Mouse (Mus musculus): ENCODE results near the gene Scgb1c1.

The Scgb1c1 gene

DNA sequence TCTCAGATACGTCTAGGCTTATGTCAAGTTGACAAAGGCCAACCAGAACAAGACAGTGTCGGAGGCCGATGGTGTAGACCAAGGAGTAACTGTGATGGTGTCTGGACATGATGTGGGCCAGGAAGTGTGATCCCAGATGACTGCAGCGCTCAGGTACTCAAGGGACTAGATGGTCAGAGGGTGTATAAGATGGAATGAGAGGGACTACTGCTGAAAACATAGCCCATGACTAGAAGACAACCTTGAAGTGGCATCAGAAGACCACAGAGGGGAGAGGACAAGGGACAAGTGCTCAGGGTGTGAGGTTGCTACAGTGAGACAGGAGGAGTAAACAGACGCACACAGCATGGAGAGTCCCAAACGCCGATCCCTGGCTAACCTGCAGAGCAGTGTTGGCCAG lies 1.5 kb upstream of the Scgb1c1 start:
- no peak for DNase-seq (ENCODE audit: low read depth, low spot score)

DNA sequence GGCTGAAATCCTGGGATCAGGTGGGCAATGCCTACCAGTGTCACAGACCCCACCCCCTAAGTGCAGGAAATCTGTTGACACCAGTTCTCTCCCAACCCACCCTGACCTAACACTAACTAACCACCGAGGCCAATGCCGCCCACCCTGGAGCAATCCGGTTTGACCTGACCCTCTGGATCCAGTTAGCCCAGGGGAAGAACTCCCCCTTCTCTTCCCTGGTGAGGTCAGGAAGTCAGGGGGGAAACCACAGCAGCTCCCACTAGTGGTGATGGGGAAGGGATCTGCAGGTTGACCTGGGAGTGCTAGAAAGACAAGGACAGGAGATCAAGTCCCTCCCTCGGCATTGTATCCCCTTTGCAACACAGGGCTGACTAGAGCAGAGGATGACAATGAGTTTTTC lies 336 bp downstream of the Scgb1c1 start:
- no peak for DNase-seq (ENCODE audit: low read depth, low spot score)

DNA sequence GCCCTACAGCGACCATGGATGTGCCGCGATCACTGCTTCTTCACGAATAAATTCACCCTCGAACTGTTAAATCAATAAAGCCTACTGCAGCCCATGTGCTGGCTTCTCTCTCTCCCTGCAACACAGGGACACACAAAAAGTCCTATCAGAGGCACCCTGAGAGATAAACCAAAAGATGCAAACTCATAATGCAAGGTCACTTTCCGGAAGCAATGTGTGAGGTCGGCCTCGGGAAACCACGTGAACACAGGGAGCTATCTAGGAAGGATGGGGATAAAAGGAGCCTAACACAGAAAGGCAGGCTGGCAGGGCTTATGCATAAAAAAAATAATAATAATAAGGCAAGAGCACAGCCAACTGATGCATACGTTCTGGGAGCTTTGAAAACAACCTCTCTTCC lies 1.3 kb downstream of the Scgb1c1 start:
- DNase-seq (ENCODE audit: low read depth, low spot score) = no peak

GRCm38 (mm10) chr7:140847755-140848580 lies 2.6 kb downstream of the Scgb1c1 start, which contains the start of gene Odf3:
Gene Odf3 (plus strand): TSS chr7:140847805.
- DNase-seq (ENCODE audit: low read depth, low spot score) = no peak

DNA sequence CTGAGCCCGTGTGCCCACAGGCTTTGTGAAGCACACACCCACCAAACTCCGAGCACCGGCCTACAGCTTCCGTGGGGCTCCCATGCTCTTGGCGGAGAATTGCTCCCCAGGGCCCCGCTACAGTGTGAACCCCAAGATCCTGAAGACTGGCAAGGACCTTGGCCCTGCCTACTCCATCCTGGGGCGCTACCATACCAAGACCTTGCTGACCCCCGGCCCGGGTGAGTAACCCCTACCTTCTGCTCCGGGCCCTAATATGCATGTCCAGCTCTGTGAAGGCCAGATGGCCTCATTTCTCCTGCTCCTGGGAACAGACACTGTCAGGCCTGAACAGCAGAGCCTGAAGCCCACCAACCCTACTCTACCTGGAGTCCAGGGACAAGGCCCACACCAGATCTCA lies 3.2 kb downstream of the Scgb1c1 start:
- no peak for DNase-seq (ENCODE audit: low read depth, low spot score)

GRCm38 (mm10) chr7:140851916-140852315 lies 6.6 kb downstream of the Scgb1c1 start:
- DNase-seq (ENCODE audit: low read depth, low spot score) = no peak

DNA sequence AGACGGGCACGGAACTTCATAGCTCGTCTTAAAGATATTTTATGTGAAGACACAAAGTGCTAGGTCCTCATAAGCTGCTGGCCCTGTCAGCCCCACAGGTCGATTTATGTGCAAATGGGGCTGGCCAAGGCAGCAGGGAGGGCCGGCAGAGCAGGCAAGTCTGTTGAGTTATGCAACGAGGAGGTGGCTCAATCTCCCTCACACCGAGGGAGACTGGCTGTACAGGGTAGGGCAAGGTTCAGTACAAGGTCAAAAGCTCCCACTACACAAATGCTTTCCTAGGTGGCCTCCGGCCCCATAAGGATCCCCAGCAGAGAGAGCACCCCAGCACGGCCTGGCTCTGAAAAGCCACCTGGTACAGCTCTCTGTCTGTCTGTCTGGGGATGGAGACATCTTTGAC lies 8.0 kb downstream of the Scgb1c1 start:
- no peak for DNase-seq (ENCODE audit: low read depth, low spot score)

DNA sequence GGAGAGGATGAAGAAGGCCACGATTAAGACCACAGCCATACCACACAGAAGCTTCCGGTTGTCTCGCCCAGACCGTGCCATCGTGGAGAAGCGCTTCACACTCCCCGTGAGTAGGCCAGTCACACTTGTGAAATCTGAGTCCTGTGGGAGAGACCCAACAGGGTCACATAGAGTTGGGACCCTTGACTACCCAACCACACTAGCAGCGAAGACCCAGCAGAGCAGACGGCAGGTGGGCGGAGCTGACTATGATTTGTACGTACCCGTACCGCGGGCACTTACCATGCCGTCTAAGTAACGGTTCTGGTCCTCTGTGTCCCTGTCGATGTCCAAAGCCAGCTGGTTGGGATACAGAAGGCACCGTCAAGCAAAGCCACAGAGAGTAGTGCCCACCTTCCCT lies 9.1 kb downstream of the Scgb1c1 start:
- DNase-seq (ENCODE audit: low read depth, low spot score) = no peak

GRCm38 (mm10) chr7:140855181-140855580 lies 9.8 kb downstream of the Scgb1c1 start:
- DNase-seq (ENCODE audit: low read depth, low spot score) = no peak

DNA sequence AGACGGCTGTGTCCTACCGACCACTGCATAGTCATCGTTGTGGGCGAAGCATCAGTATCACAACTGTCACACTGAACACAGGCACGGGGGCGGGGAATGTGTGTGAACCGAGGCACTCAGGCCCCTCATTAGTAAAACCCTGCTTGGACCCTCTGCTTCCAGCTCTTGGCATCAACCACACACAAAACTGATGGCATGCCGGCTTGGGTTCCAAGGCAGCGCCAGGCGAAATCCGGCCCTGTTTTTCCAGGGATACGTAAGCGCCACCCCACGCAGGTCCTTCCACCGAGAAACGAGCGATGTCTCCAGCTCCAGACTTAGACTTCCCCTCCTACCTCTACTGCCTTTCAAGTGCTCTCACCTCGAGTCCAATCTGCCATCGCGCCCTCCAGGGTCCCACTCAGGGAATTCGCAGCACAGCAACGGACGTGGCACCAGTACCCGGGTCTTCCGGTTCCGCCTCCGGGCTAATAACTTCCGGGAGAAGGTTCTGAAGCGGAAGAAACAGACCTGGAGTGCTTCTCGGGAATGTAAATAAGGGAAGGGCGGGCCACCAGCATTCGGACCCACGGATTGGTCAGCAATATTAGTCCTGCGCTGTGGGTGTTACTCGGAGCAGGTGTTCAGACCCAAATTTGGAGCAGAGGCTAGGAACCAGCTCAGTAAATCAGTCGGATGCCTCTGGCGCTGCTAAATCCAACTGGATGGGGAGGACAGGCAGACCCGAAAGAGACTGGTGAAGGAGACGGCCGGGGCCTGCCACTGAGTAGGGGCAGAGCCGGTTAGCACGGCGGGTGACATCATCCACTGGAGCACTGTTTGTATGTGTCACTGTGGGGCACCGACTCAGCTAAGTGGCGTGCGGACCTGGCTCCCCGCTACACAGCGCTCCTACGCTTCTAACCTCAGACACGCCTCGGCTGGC lies 10.8 kb downstream of the Scgb1c1 start, which contains the start of gene Gm45785:
Gene Gm45785 (minus strand): TSS at position 472 of the 925 bp plus-strand sequence.
- DNase-seq (ENCODE audit: low read depth, low spot score) = peak; percentile 79

- no peak for DNase-seq (ENCODE audit: low read depth, low spot score)
Observed at GRCm38 (mm10) chr7:140856785-140857549, 11.6 kb downstream of the Scgb1c1 start, which contains the start of gene Ric8a. Gene Ric8a (plus strand): TSS chr7:140856957.

- no peak for DNase-seq (ENCODE audit: low read depth, low spot score)
Observed at GRCm38 (mm10) chr7:140857550-140858505, 12.5 kb downstream of the Scgb1c1 start, which contains the start of gene Bet1l. Gene Bet1l (minus strand): TSS chr7:140857577.

- DNase-seq (ENCODE audit: low read depth, low spot score) = no peak
Observed at GRCm38 (mm10) chr7:140858746-140859145, 13.4 kb downstream of the Scgb1c1 start.

DNA sequence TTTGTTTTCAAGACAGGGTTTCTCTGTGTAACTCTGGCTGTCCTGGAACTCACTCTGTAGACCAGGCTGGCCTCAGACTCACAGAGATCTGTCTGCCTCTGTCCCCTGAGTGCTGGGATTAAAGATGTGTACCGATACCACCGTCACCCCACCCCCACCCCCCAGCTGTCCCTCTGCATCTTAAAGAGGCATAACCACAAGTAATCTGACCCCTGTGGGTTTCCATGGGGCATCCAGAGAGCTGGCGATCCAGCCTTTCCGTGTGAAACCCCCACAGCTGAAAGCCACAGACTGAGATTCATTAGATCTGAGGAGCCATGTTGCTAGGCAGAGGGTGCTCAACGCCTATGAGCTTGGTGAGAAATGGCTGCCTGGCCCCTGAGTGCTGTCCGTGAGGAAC lies 14.7 kb downstream of the Scgb1c1 start:
- no peak for DNase-seq (ENCODE audit: low read depth, low spot score)

DNA sequence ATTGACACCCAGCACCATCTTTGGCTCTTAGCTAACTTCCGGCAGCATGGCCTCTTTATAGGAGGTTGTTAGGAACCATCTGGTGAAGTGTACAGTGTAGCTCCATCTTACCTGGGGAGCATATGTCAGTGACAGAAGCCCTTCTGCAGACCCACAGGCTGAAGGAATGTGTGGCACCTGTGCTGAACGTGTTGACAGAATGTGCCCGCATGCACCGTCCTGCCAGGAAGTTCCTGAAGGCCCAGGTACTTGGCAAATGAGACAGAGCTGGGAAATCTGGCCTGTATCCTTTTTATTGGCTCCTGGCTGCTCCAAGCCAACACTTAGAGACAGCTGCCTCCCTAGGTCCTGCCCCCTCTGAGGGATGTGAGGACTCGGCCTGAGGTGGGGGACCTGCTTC lies 15.4 kb downstream of the Scgb1c1 start:
- no peak for DNase-seq (ENCODE audit: low read depth, low spot score)

GRCm38 (mm10) chr7:140864761-140865160 lies 19.4 kb downstream of the Scgb1c1 start:
- no peak for DNase-seq (ENCODE audit: low read depth, low spot score)

DNA sequence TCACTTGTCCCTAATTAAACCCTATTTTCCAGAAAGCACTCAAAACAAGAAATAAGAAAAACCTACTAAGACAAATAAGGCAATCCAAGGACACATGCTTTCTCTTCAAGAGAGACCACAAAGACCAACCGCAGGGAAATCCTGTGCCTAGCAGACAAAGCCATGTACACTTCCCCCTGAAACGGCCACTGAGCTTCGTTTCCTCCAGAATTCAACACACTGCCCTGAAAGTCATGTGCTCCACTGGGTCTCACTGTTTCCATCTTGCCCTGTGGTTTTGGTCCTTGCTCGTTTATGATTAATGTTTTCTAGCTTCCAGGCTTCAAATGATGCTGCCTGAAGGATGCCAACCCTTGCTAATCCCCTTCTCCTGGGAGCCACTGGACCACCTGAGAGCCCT lies 28.9 kb downstream of the Scgb1c1 start:
- DNase-seq (ENCODE audit: low read depth, low spot score) = no peak

- DNase-seq (ENCODE audit: low read depth, low spot score) = no peak
Observed at GRCm38 (mm10) chr7:140877364-140877763, 32.0 kb downstream of the Scgb1c1 start.

- no peak for DNase-seq (ENCODE audit: low read depth, low spot score)
Observed at GRCm38 (mm10) chr7:140879355-140879754, 34.0 kb downstream of the Scgb1c1 start.

GRCm38 (mm10) chr7:140880419-140880818 lies 35.1 kb downstream of the Scgb1c1 start:
- no peak for DNase-seq (ENCODE audit: low read depth, low spot score)

All from WW6 (cell line).